Comparison of ENCODE assay signal across 9 mouse cellular contexts in the genomic region with DNA sequence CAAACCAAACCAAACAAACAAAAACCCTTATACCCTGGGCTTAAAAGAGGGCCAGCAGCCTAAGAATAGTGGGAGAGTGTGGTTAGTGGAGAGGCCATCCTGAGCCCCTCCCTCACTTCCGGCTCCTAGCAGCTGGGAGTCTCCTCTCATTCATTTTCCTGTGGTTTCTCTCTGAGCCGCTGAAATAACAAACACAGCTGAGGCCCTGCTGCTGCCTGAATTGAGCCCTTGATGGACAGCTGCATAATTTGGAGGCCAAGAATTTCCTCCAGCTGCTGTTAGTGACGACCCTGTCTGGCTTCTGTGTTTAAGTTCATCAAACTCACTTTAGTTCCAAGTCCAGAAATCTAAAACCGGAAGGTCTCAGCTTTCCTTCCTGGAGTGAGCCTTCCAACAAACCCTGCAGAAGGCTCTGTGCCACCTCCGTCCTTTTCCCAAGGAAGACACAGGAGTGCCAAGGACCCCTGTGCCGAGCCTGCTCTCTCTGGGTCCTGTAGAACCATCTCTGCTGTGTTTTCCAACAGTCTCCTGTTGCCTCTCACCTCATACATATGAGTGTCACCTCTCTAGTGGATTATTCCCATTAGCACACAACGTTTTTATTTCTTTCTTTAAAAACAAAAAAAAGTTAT. TPM values are rescaled to one million over a fixed set of nuclear protein-coding genes. Genes with fewer than 3 reads are reported as not detected.
A peak's percentile ranks its signal among the peaks of the same experiment; 100 is the strongest.
DNase-seq lines count a peak whose midpoint lies in the region; ATAC-seq and TF ChIP-seq lines count a peak whose summit lies in the region.
"Had no signal": no experiment of that assay in that cellular context is flagged by ENCODE, and none has a peak within 500 bp of the region (broad histone marks: within the 10 kb centered on the region; RNA-seq: fewer than 3 reads in every experiment).

No protein-coding gene starts in this region.

- 24% methylated on average over 7 of the region's 7 CpGs for WGBS in forebrain, embryonic 15.5 days
- WGBS in hindbrain, postnatal 0 days, result 17% methylated on average over 7 of the region's 7 CpGs
- 4% methylated on average over 7 of the region's 7 CpGs for WGBS in liver, embryonic 14.5 days (ENCODE audit: insufficient replicate concordance)

- no peak overlapping the region for H3K4me2 ChIP-seq in forebrain, embryonic 15.5 days (replicated peaks)
- H3K4me2 ChIP-seq in hindbrain, postnatal 0 days (ENCODE audit: low read depth, low read length), result no peak overlapping the region
- H3K4me2 ChIP-seq in liver, embryonic 14.5 days (ENCODE audit: low read depth), result no peak overlapping the region

- no peaks in the 10 kb centered on the region for H3K9me3 ChIP-seq in forebrain, embryonic 15.5 days
- H3K9me3 ChIP-seq in hindbrain, postnatal 0 days (ENCODE audit: low read length), result no peaks in the 10 kb centered on the region
- no peaks in the 10 kb centered on the region for H3K9me3 ChIP-seq in liver, embryonic 14.5 days (ENCODE audit: control insufficient read depth, low read length)

- no peak overlapping the region for H3K4me3 ChIP-seq in forebrain, embryonic 15.5 days
- H3K4me3 ChIP-seq in hindbrain, postnatal 0 days (ENCODE audit: low read length), result no peak overlapping the region
- H3K4me3 ChIP-seq in liver, embryonic 14.5 days (ENCODE audit: insufficient read depth in 1 of 2, low read depth in 2 of 2, low read length in 2 of 2), result no peak overlapping the region

- H3K4me1 ChIP-seq in forebrain, embryonic 15.5 days, result peaks cover 11% of the 10 kb centered on the region
- H3K4me1 ChIP-seq in hindbrain, postnatal 0 days (ENCODE audit: insufficient read depth, low read length), result 0 out of 2 replicates have a peak, but pooled peaks cover 7% of the 10 kb centered on the region
- peaks cover 0 to 7% of the 10 kb centered on the region in 2 experiments; a peak in 1 of 4 replicates for H3K4me1 ChIP-seq in liver, embryonic 14.5 days (replicated peaks; ENCODE audit: control insufficient read depth in 2 of 2, insufficient read depth in 2 of 2, low read length in 1 of 2)

- no peaks in the 10 kb centered on the region for H3K27me3 ChIP-seq in forebrain, embryonic 15.5 days
- H3K27me3 ChIP-seq in hindbrain, postnatal 0 days (ENCODE audit: insufficient read depth, low read length), result no peaks in the 10 kb centered on the region
- no peaks in the 10 kb centered on the region for H3K27me3 ChIP-seq in liver, embryonic 14.5 days (ENCODE audit: control insufficient read depth, insufficient read depth, low read length)

- intact Hi-C loops in left cerebral cortex, postnatal 10 days (cut with DNase I), result no loop called here

- ATAC-seq in forebrain, embryonic 15.5 days (replicated peaks), result peak; percentile 85
- peak; percentile 82 for ATAC-seq in hindbrain, postnatal 0 days
- ATAC-seq in liver, embryonic 14.5 days (ENCODE audit: insufficient read depth), result peak; percentile 28; the same call in 1 of the 2 replicates
- ATAC-seq in monocyte, adult 5-6 weeks (replicated peaks; ENCODE audit: insufficient number of reproducible peaks, low FRiP score, low TSS enrichment, poor library complexity, severe bottlenecking), result no peak
- ATAC-seq: Patski had no signal

- TF ChIP-seq EP300 in liver, embryonic 14.5 days (IDR thresholded peaks at IDR 0.05; ENCODE audit: low read depth), result no peak

- peak; percentile 5 to 61 for DNase-seq in left cerebral cortex, postnatal 10 days (ENCODE audit: extremely low spot score in 1 of 2, low spot score in 2 of 2)
- DNase-seq in left cerebral cortex, adult 8-10 months (ENCODE audit: low spot score in 2 of 2), result no peak
- peak; percentile 55 for DNase-seq in hindbrain, postnatal 0 days (ENCODE audit: low spot score)
- DNase-seq in liver, embryonic 14.5 days (ENCODE audit: low read depth in 3 of 3, low spot score in 3 of 3), result no peak
- DNase-seq in retina, embryonic 14.5 days (ENCODE audit: low spot score), result peak; percentile 51
- no peak for DNase-seq in ovary, postnatal 10 days (ENCODE audit: low spot score)

- H3K36me3 ChIP-seq in forebrain, embryonic 15.5 days, result no peaks in the 10 kb centered on the region
- no peaks in the 10 kb centered on the region for H3K36me3 ChIP-seq in hindbrain, postnatal 0 days (ENCODE audit: insufficient read depth, low read length)
- no peaks in the 10 kb centered on the region for H3K36me3 ChIP-seq in liver, embryonic 14.5 days (replicated peaks; ENCODE audit: control insufficient read depth, insufficient read depth, low read depth)

- H3K27ac ChIP-seq in forebrain, embryonic 15.5 days (replicated peaks), result 0 out of 2 replicates have a peak overlapping the region, but pooled peaks have one; percentile 18
- peak overlapping the region; percentile 48; the same call in 1 of the 2 replicates for H3K27ac ChIP-seq in hindbrain, postnatal 0 days
- H3K27ac ChIP-seq in liver, embryonic 14.5 days, result no peak overlapping the region

- no peak overlapping the region for H3K9ac ChIP-seq in forebrain, embryonic 15.5 days (replicated peaks)
- no peak overlapping the region for H3K9ac ChIP-seq in hindbrain, postnatal 0 days (replicated peaks; ENCODE audit: low read length)
- H3K9ac ChIP-seq in liver, embryonic 14.5 days (replicated peaks), result no peak overlapping the region

- no peak for TF ChIP-seq CTCF in hindbrain, postnatal 0 days (IDR thresholded peaks at IDR 0.05; ENCODE audit: low read depth)
- no peak for TF ChIP-seq CTCF in liver, embryonic 14.5 days (IDR thresholded peaks at IDR 0.05; ENCODE audit: low read depth)

RNA-seq across cellular contexts. Expression of a gene that starts 48.2 kb away (rescaled TPM):
- total RNA-seq in left cerebral cortex, postnatal 10 days (2021), result 1 to 10 TPM; 4.1 to 4.2 TPM
- total RNA-seq in left cerebral cortex, adult 8-10 months (2022), result 10 to 100 TPM; 10.1 to 13.2 (median 11.9) TPM
- 8.8 and 9.6 TPM in 2 replicates for polyA plus RNA-seq in forebrain, embryonic 15.5 days (2015; fragmentation: Nextera tagmentation; extraction: Ambion mirVana)
- 51.0 and 56.0 TPM in 2 replicates for total RNA-seq in hindbrain, postnatal 0 days (2014; rRNA removed)
- polyA plus RNA-seq in hindbrain, postnatal 0 days (2015; fragmentation: Nextera tagmentation; extraction: Ambion mirVana), result 27.5 and 31.4 TPM in 2 replicates
- 0.27 and 0.45 TPM in 2 replicates for polyA plus RNA-seq in liver, embryonic 14.5 days (2012; rRNA removed)
- polyA plus RNA-seq in liver, embryonic 14.5 days (2014; fragmentation: Nextera tagmentation; extraction: Ambion mirVana), result 0.46 and 0.71 TPM in 2 replicates
- 1.0 to 3.6 TPM (median 2.7 TPM) in 3 replicates for total RNA-seq in monocyte, adult 5-6 weeks (2017)
- polyA plus RNA-seq: Patski had no signal

Comparison
In these comparisons a context has a peak if more than half of its experiments do, and no peak if none do; other contexts are left out.
1. DNase-seq: peak in left cerebral cortex, postnatal 10 days (2 of 2), hindbrain, postnatal 0 days (single experiment) and retina, embryonic 14.5 days (single experiment); none in left cerebral cortex, adult 8-10 months (0 of 2), liver, embryonic 14.5 days (0 of 3) and ovary, postnatal 10 days (single experiment).